Mouse (Mus musculus) MEL-GATA-1-ER (cell line): ENCODE data around the gene Gabrb3.
"Not testable (repeated sequence)": the region's sequence is repeated elsewhere in the genome, so short reads cannot be mapped to it uniquely, and the experiment has no call there.

ENCODE experiments used
- DNase-seq: peaks from one replicate; pipeline ENCODE4 v3.0.0-alpha.2; 2012; ENCODE audit warnings: low read depth; ENCODE audit errors: extremely low read depth

The Gabrb3 gene

DNA sequence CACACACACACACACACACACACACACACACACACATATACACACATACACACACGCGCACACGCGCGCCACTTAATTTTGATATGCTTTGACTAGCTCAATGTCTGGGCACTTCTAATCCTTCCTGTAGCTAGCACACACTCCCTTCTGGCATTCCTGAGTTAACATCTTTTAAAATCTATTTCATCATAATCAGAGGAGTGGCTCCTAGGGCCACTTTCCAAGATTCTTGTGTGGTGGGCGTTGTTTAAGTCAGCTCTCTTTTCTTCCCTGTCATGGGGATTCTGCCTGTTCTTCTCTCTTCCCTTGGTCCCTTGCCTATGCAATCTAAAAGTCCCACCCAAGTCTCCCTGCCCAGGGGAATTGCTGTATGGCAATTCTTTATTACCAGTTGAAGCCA, 286.6 kb downstream of the Gabrb3 start:
- no peak for DNase-seq

DNA sequence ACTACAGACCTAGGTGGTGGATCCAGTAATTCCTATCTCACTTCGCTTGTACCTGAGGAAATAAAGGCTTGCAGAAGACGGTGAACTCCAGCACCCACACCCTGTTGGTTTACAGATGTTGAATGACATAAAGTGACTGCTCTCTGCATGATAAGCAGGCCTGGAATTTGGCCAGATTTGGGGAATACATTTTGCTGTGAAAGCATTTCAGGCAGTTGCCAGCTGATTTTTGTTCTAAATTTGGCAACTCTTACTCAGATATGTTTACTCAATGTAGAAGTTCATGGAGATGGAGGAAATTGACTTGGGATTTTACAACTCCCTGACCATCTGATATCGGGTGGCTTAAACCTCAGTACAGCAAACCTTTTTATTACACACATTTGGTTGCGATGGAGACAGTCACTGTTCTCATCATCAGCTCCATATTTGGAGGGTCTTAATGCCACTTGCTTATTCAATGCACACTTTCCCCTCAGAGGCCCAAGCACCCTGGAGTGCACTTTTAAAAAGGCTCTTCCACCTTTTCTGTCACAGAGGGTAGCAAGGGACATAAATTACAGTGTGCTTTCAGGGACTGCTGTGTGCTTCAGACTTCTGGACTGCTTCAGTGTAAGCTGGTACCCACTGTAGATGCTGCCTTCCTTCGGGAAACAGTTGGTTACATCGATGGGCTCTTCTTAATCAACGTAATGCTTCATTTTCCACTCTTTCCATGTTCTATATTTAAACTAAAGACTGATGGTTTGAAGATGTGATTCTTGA, 287.7 kb downstream of the Gabrb3 start:
- DNase-seq: no peak

DNA sequence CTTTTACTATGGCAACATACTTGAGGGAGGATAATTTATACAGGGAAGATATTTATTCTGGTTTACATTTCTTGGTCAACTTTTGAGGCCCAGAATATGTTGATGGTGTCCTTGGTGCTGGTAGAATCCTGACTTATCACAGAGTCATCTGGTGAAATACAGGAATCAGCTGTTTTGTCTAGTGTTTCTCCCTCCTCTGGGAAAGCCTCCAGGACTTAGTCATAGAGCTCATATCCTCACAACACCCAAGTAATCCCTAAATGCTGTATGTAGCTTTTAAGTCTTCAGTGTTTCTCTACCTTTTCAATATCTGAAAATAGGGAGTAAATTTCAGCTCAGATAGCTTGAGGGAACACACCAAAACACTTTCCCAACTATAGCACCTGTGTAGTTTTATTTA, 292.2 kb downstream of the Gabrb3 start:
- no peak for DNase-seq

DNA sequence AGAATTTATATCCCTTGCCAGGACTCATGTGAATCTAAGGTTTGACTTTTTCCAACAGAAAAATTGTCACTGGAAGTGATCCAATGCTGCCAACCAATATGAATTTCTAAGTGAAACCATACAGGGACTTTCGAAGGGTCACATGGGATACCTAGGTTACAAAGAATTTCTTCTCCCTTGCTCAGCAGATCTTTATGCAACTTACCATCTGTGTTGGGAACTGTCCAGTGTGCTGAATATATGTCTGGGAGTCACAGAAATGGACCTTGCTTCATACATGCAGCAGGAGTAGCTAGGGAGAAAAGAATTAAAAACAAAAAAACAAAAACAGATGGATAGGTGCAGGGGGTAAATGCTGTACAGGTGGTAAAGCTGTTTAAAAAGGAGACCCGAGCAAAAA, 327.3 kb downstream of the Gabrb3 start:
- no peak for DNase-seq

DNA sequence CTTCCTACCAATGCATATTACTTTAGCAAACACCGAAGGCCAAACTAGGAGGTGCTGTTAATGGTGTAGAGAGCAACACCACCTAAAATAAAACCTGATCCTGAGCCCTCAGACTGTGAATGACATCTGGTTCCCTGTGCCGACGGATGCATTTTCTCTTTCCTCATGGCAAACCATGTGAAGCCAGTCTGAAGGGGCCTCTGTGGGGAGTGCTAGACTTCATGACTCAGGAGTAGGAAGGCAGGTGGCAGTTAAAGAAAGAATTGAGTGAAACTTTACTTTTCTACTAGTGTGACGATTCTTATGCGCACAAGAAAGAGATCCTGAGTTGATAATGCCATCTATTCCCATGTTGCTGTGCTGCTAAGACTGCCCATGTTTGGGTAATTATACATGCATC, 341.0 kb downstream of the Gabrb3 start:
- DNase-seq: no peak

- DNase-seq: no peak
Measured at GRCm38 (mm10) chr7:57778754-57779153, 359.3 kb downstream of the Gabrb3 start.

DNA sequence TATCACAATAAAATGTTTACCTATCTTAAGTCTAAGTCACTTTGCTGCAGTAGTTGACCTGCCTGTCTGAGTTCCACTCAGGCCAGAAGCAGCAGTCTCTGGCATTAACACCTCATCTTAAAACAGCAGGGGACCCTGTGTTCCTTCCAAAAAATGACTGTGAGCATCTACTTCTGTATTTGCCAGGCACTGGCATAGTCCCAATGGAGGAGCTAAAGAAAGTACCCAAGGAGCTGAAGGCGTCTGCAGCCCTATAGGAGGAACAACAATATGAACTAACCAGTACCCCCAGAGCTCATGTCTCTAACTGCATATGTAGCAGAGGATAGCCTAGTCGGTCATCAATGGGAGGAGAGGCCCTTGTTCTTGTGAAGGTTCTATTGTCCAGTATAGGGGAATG, 366.6 kb downstream of the Gabrb3 start:
- DNase-seq: not testable (repeated sequence)

GRCm38 (mm10) chr7:57787520-57787919, 368.0 kb downstream of the Gabrb3 start:
- DNase-seq: no peak

DNA sequence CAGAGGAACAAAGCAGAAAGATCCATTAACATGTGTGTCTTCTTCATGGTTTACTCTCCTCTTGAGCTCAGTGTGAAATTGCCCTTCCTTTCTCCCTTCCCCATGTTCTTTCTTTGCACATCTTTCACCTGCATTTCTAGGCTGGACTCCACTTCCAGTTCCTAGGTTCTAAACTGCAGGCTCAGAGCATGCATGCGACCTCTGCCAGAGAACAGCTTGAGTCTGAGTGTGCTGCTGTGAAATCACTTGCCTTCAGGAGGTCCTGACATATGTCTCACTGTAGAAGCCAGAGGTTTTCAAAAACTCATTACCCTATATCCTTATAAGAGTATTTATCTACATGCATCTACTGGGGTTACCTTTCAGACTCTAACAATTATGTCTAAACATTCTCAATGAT, 383.8 kb downstream of the Gabrb3 start:
- DNase-seq: no peak

DNA sequence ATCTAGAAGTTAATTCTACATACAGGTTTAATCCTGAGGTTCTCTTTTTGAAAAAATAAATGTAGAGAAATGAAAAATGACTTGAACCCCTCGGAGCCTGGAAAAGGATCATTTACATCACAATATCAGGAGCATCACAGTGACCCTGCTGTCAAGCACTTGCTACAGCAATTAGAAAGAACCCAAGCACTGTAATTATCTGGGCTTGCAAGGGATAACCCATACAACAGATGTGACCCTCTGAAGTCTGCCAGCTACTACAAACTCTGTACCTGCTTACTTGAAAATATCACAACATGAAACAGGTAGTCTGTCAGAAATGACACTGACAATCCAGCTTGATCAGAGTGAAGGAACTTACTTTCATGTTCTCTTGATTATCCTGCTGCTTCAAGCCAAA, 394.2 kb downstream of the Gabrb3 start:
- DNase-seq: no peak

DNA sequence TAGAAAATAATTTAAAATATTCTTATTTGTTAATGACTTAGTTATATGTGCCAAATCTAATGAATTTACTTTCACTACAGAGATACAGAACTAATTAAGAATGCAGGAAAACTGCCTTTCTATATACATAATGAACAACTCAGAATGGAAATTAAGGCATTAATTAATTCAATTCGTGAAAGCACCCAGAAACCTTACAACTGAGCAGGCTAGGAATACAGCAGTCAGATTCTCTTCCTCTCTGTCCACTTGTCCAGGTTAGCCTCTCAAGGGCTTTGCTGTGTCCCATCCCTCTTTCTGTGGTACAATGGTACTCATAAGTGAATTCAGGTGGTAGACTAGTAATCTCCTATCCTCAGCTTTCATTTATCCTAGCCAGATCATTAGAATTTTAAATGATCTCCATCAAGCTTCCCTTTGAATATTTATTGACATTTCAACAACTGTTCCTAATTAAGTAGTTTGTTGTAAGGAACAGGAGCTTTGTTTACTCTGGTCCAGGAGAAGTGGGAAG, 422.9 kb downstream of the Gabrb3 start:
- no peak for DNase-seq

GRCm38 (mm10) chr7:57867951-57868350, 448.5 kb downstream of the Gabrb3 start:
- no peak for DNase-seq
